Mouse (Mus musculus): Measurements from ENCODE around the gene Ptpn22. TPM values are rescaled to one million over a fixed set of nuclear protein-coding genes. Genes with fewer than 3 reads are reported as not detected.

The Ptpn22 gene
- polyA plus RNA-seq (2012; rRNA removed; ENCODE audit: low replicate concordance): 2.4 and 9.0 TPM in 2 replicates

DNA sequence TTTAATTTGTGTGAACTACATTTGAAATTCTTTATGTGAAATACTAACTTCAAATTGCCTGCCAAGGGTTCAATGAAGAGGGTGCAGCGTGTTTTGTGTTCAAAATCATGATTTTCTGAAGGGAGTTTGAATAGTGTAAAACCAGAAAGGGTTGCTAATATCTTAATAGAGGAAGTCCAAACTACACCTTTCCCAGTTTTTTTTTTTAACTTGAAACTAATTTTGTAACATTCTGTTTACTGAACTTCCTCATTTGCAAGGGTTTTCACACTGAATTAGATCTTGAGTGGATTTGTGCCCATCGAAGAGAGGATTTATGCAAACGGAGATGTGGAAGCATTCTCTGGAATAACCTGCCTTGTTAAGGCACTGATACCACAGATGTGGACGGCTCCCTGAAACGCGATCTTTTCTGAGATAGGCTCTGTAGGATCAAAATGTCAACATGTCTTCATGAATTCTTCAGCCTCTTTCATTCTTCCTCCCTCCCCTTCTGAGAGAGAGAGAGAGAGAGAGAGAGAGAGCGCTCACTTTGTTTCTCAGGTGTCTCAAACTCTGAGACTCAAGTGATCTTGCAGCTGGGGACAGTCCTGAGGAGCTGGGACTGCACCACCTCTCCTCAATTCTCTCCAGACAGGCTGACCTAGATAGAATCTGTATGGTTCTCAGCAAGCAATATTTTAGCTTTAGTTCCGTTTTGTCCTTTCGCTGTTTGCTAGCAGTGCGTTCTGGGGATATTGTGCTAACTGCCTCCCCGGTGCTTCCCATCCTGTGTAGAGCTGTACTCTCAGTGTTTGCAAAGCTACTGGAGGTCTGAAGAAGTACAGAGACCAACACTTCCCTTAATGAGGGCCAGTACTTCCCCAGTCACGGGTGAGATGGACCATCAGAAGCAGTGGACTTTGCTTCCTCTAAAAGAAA lies at the start of gene Ptpn22:
Ptpn22 (plus strand) TSS at position 915 of the 921 bp plus-strand sequence.

DNA sequence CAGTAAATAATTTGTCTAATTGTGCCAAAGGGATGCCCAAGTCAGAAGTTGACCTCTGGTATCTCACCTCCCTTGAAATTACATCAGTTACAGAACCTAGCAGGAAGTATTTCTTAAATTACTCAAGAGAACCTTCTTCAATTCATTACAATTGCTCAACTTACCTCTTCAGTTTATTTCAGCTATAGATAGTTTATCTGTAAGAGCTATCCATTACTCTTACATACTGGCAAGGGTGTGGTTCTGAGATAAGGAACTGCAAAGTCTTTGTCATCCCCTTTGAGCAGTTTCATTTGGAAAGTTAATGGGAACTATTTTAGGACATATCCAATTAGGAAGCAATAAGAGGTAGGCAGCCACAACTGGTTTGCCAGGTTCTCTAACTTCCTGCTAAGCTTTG lies 27.2 kb upstream of the Ptpn22 start, which contains the start of gene Bcl2l15:
Bcl2l15 (plus strand) TSS at position 176 of the 400 bp plus-strand sequence.

DNA sequence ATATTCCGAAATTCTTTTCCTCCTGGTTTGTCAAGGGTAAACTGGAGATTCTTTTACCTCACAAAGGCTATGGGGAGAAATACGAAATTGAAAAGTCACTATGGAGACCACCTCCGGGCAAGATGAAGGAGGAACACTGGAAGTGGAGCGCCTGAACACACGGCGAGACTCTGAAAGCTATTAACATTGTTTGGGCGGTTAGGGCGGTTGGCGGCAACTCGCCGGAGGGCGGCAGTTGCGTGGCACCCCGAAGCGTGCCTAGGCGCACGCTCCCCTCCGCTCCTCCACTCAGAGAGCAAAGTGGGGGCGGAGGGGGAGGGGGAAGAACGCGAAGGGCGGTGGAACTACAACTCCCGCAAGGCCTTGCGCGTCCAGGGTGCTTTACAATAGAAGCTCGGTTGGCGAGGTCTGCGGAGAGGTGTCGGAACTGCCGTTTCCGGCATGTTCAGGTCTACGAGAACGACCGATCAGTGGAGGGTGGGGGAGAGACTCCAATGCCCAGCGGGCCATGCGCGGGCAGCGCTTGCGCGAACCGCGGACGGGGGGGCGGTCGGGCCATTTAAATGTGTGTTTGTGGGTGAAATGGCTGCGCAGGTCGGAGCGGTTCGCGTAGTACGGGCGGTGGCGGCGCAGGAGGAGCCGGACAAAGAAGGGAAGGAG lies 54.5 kb downstream of the Ptpn22 start, which contains the start of gene Rsbn1:
Rsbn1 (plus strand) TSS at position 111 of the 660 bp plus-strand sequence.

Other genes with a start within 250 kb of the Ptpn22 start
- gene Atg4a-ps, start 213.7 kb upstream of the Ptpn22 start, polyA plus RNA-seq (2012; rRNA removed; ENCODE audit: low replicate concordance): not detected in 2 replicates
- gene Olfml3, start 121.8 kb upstream of the Ptpn22 start, polyA plus RNA-seq (2012; rRNA removed; ENCODE audit: low replicate concordance): 7.1 and 68.9 TPM in 2 replicates
- not detected in 2 replicates for gene Gm10964, start 120.4 kb upstream of the Ptpn22 start, polyA plus RNA-seq (2012; rRNA removed; ENCODE audit: low replicate concordance)
- 73.0 and 79.2 TPM in 2 replicates for gene Hipk1, start 68.2 kb upstream of the Ptpn22 start, polyA plus RNA-seq (2012; rRNA removed; ENCODE audit: low replicate concordance)
- gene Dclre1b, start 50.4 kb upstream of the Ptpn22 start, polyA plus RNA-seq (2012; rRNA removed; ENCODE audit: low replicate concordance): 19.1 and 19.6 TPM in 2 replicates
- 17.5 and 20.9 TPM in 2 replicates for gene Ap4b1, start 50.3 kb upstream of the Ptpn22 start, polyA plus RNA-seq (2012; rRNA removed; ENCODE audit: low replicate concordance)
- 0.14 and 0.86 TPM in 2 replicates for gene Gm43064, start 50.2 kb upstream of the Ptpn22 start, polyA plus RNA-seq (2012; rRNA removed; ENCODE audit: low replicate concordance)
- 4.8 TPM in 1 of 2 replicates, not detected in the other for gene Bcl2l15, start 27.2 kb upstream of the Ptpn22 start, polyA plus RNA-seq (2012; rRNA removed; ENCODE audit: low replicate concordance)
- gene Rsbn1, start 54.3 kb downstream of the Ptpn22 start, polyA plus RNA-seq (2012; rRNA removed; ENCODE audit: low replicate concordance): 2.4 and 6.3 TPM in 2 replicates
- gene Phtf1, start 108.3 kb downstream of the Ptpn22 start, polyA plus RNA-seq (2012; rRNA removed; ENCODE audit: low replicate concordance): 4.1 and 9.4 TPM in 2 replicates

All from subcutaneous adipose tissue, adult 2 months (tissue).